Mouse (Mus musculus): ENCODE data around the gene Utrn. TPM values are rescaled to one million over a fixed set of nuclear protein-coding genes. Genes with fewer than 3 reads are reported as not detected.

The Utrn gene
- total RNA-seq, 1 experiment from 2014 or later: 95.5 TPM

DNA sequence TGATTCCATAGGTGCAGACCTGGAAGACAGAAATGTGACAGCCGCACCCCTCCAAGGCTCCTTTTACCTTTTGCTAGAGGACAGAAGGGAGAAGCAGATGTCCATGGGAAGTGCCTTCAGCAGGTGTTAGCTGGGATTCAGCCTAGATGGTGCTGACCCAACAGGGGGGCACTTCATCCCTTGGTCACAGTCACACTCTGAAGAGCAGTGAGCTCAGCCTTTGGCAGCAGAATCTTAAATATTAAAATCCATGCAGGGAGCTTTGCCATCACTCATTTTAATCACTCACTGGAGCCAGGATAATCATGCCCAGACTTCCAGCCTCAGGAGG lies 72.7 kb downstream of the Utrn start:
- no peak for DNase-seq

DNA sequence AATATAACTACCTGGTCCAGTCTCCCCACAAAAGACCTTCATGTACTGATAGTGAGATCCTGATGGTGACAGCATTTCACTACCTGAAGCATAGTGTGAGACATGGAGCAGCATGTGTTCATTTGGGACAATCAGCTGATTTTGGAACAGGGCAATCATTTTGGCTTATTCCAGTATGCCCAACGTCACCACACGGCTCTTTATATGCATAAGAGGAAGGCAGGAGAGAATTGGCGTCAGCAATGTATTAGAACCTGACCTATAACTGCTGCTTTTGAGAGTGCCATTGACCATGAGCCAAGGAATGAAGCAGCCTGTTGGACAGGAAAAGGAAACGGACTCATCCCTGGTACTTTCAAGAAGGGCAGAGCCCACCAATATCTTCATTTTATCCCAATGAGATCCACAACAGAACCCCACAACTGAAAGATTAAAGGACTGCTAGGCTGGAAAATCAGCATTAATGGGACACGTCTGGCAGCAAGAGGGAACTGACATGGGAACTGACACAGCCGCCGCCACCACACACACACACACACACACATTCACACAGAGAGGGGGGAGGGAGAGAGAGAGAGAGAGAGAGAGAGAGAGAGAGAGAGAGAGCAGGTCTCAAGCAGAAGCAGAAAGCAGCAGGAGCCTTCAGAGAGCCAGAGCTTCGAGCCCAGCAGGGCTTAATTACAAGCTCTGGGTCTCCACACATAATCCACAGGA lies 73.2 kb downstream of the Utrn start:
- DNase-seq: no peak

DNA sequence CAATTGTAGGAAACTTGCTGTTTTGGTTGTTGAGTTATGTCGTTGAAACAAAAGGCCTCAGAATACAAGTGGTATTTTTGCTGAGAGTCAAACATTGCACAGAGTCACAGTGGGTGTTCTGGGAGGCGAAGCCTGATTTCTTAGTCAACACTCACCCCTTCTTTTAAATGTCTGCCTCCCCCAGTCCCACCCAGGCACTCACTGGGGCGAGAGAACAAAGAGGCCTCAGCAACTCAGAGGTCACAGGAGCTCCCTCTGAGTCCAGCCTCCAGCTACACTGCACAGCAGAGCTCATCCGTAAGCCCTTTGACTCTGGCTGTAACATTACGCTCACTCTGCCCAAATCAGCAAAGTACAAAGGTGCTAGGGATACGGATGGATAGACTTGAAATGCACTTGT lies 77.1 kb downstream of the Utrn start:
- DNase-seq: no peak

DNA sequence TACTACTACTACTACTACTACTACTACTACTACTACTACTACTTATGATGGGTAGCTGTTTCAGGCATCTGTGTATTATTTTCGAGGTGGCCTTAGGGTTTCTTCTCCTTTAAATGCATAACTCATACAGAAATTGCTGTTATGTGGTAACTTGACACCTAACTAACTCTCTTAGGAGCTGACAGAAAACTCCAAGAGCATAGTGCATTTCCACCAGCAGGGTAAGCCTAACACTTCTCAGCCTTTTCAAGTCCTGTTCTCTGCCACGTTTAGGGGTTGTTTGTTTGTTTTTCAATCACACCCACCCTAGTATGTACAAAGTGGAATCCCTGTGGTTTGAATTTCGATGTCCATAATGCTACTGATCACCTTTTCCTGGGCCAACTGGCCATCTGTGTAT lies 78.3 kb downstream of the Utrn start:
- DNase-seq: no peak

DNA sequence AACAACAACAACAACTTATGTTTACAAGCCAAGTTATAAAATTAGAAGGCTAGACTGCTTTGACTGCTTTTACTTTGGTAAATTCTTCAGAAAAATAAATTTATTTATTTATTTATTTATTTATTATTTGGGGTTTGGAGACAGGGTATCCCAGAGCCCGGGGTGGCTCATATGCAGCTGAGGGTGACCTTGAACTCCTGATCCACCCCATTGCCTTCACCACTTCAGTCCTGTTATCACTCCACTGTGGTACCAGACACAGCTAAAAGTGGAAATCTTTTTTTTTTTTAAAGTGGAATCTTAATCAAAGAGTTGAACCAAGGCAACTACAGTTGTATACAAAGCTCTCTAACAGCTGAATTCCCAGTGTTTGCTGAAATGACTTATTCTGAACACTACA lies 80.6 kb downstream of the Utrn start:
- DNase-seq: no peak

DNA sequence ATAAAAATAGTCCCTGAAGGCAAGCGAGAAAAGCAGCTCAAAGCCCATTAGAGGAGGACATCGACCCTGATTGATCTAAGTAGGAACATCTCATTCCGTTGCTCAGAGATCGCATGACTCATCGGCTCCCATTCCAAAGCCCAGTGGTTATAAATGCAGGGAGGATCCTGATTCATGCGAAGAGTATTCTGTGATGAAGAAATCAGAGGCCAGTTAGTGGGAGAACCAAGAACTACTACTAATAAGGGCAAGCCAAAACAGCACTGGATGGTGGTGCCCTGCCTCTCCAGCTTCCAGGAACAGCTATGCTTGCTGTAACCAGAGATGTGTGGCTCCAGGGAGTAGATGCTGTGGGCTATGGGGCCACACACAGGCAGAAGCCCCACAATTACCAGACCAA lies 81.2 kb downstream of the Utrn start:
- DNase-seq: peak; percentile 71

DNA sequence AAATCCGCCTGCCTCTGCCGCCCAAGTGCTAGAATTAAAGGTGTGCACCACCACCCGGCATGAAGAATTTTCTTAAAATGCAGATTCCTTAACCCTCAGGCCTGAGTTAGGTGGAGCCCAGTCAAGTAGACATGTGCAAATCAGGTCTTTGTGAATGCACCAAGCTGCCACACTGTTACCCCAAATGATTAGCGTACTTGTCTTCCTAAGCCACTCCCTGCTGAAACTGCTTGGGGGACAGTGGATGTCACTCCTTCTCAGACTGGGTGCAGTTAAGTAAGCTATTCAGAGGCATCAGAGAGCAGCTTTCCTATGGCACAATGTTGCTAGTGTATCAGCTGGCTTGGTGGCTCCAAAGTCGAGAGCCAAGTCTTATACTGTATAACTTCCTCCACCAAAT lies 83.9 kb downstream of the Utrn start:
- no peak for DNase-seq

DNA sequence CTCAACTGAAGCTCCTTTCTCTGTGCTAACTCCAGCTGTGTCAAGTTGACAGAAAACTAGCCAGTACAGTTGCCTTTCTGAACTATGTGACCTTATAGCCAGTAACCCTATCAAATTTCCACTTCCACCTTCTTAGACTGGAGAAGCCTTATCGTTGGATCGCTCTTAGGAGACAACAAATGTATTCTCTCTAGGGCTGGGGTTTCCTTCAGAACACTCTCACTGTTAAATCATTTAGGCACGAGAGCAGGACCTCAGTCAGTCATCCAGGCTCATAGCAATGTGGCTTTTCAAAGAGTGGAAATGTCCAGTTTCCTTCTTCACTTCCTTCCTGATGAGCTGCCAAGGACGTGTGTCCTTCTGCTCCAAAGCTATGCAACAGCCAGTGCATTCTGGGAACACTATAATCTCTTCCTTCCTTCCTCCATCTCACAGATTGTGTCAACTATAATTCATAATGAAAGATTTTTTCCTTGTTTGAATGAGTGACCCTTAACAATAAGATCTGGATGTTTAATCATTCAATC lies 87.7 kb downstream of the Utrn start:
- peak; percentile 14 for DNase-seq

DNA sequence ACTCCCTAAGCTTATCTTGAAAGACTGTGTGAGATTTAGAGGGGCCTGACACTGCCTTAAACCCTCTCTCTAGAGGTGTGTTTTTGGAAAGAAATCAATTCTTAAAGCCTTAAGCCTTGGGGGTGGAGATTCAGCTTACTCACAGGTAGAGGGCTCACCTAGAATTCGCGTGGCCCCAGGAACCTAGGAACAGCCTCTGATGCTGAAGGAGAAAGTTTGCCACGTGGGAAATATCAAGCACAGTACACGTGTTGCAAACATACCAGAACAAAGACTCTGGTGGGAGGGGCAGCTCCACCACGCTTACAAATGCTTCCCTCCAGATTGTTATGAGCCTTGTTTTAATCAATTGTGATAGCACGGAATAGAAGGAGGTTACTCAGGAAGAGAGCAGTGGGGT lies 96.0 kb downstream of the Utrn start:
- DNase-seq: no peak

DNA sequence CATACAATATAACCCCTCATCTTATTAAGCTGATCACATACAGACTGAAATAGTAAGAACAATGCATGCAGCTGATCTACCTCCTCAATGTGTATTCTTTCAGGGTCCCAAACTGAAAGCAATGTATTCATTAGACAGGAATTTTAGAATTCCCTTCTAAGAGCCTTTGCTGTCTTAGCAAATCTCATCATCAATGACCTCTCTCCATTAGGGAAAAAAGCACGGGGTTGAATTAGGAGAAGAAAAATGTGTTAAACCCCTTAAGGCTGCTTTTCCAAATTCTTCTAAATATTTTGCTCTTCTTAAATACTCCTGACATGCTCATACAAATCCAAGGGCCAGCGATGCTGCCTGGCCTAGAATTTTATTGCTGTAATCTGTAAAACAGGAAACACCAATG lies 97.7 kb downstream of the Utrn start:
- DNase-seq: no peak

DNA sequence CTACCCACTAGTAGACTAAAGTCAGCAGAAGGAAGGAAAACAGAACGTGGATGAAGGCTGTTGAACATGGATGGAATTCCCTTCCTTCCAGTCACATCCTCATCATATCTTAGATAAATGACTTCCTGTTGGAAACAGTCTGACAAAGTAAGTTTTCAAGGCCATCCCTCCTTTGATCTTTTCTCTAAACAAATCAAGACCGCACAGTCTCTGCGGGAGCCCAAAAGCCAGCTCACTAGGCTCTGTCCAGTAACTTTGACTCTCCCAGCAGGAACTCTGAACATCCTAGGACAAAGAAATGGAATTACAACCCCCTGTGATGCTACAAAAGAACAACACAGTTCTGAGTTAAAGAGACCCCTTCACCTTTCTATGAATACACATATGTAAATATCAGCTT lies 106.5 kb downstream of the Utrn start:
- DNase-seq: no peak

DNA sequence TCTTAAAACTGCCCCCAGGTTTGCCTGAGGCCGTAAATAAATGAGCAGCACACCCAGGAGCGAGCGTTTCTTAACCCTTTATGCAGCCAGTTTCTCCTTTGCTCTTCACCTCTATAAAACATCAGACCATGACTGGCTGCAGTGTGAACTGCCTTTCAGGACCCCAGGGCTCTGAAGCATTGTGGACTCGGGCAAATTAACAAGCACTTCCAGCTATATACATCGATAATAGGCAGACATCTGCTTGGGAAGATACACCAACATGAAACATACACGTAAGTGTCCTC lies 110.5 kb downstream of the Utrn start:
- DNase-seq: no peak

DNA sequence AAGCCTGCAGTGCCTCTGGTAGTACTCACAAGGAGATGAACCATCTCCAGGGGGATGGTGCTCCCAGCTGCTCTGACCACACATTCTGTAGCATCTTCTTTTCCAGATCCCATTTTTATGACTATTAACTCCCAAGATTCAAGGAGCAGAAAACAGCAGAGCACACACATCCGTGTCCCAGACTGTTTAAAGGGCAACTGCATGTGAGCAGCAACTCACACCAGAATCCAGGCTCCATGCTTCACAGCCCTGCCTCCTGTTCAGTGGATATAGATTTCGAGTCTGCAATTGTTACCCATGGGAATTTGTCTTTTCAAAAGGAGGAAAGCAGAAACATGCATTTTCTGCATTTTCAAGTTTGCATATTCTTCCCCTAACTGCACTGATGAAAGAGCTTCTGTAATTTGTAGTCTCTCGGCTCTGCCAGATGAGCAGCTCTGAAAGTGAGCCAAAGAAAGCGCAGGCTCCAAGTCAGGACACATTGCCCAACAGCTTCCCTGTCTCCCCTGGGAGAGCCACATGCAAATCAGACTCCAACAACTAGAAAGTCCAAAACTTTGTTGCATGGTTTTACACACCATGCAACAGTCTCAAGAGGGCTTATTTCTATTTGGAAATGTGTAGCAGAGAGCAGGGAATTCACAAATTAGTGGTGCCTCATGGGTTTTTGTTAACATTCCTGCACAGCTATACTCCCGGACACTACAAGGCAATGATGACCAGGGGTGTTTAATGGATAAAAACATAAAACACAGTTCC lies 111.0 kb downstream of the Utrn start:
- peak; percentile 82 for DNase-seq

DNA sequence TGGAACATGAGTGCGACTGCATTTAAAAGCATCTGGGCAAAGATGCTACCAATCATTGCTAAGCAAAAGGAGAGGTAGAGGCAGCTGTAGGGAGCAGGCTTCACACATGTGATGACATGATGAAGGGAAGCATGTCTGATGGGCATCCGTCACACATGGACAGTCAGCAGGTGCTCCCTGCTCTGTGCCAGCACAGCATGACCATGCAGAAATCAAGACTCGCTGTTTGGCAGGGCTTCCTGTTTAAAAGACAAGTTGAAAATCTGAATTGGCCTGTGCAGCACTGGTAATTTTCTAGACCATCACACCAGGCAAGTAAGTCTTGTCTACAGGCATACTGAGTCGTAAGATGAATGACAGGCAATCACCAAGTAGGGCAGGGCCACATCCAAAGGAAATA lies 112.5 kb downstream of the Utrn start:
- no peak for DNase-seq

DNA sequence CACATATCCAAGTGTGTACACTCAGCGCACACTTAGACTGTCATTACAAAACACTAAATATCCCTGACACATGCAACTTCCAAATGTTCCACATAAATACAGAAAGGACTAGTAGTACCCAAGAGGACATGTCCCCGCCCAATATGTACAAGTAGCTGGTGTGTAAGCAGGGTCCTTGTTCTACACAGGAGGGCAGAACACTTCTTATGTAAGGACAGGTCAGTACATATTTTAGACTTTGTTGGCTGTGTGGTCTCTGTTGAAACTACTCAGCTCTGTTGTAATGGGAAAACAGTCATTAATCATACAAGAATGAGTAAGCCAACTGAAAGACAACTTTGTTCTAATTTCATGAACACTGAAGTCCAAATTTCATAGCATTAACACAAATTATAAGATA lies 114.3 kb downstream of the Utrn start:
- DNase-seq: no peak

DNA sequence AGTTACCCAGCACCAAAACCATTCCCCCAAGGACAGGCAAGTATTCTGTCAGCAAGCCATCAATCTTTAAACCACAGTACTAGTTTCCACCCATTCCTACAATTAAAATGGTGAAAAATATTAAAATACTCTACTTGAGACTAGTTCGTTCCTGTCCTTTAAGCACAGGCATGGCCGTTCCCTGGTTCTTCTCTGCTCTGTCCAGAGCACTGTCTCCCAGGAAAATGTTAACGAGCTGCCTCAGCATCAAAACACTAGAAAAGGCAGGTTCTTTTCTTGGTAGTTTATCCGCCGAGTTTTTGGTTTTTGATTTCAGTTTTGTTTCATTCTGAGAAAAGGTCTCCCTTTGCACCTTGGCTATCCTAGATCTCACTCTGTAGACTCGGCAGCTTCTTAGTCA lies 115.0 kb downstream of the Utrn start:
- DNase-seq: no peak

DNA sequence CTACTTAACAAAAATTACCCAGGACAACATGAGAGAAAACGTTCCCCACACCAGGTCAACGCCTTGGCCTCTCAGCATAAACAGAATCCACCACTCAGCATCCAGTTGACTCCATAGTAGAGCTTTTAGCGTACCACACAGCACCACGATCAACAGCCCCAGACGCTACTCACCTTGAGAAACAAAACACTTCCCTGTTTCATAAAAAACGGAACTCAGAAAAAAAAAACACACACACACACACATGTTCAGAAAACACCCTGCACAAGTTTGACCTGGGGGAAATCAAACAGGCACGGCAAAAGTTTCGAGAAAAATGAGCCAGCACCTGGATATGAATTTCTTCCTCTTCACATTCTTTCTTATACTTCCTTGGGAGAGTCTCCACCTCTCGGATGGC lies 125.4 kb downstream of the Utrn start:
- DNase-seq: no peak

DNA sequence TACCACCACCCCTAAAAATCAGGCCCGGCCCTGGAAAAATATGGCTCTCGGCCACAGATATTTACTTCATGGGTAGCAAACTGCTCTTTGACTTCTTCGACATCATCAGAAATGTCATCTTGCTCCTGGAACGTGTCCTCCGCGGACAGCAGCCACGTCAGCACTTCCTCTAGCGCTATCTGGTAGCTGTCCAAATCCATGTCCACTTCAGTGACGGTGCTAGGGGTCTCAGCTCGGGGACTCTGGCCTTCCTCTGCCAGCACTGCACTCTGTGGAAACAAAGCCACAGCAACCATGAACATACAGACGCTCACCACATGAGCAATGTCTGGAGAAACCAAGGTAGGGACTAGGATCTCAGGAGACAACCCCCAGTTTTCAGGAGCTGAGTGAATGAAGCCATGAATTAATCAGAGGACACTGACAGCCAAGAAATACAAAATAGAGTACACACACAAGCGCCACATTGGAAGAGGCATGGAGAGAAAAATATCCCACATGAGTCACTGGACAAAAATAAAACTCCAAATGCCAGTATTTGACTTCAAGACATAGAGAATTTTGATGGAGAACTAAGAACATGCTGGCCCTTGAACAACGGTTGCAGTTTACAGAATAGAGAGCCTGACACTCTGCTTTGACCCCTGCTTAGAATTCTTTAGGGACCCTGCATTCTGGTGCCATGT lies 129.7 kb downstream of the Utrn start:
- DNase-seq: no peak

DNA sequence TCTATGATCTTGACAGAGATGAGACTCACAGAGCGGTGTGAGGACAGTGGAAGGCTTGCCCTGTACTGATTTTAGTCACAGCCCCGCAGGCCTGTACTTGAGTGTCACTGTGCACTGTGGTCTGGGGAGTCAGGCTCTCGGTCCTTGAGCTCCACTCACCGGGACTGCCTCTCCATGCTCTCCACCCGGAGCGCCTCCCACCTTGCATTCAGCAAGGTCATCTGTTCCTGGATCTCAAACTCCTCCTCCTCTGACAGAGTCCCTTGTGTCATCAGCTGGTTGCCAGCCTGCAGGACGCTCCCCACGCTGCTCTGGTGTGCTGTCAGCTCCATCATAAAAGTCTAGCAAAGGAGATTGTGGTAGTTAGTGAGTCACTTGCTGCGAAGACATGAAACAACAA lies 131.2 kb downstream of the Utrn start:
- DNase-seq: peak; percentile 78

DNA sequence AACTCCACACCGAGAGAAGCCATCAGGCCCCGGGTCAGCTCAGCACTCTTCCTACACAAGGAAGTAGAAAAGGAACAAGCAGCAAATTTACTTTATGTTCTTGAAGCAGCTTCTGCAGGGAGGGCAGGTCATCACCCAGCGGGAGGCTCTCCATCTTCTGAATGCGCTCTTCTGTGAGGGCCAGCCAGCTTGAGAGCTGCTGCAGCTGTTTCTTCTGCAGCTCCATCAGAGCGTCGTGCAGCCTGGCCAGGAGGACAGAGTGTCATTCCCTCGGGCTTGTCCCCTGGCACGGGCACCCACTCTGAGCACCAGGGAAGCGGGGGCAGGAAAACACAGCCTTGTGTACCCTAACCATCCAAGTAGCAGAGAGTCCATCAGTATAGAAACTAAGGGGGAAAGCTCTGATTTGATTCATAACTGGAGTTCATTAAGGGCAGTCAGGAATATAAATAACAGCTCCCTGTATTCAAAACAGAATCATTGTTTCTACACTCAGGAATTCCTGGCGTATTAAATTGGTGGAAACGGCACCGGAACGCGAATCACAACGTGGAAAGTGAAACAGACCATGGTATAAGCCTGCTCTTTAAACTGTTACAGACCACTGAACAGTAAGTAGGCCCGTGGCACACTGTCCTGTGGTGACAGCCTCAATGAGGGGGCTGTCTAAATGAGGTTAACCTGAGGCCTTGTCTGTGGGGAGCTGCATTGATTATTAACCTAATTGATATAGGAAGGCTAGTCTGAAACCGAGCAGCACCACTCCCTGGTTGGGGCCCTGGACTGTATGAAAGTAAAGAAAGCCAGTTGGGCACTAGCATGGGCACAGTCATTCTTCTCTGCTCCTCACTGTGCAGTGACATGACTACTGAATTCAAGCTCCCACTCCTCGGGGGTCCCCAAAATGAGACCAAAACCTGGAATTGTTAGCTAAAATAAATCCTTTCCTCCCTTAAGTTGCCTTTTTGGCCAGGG lies 132.0 kb downstream of the Utrn start:
- DNase-seq: no peak

DNA sequence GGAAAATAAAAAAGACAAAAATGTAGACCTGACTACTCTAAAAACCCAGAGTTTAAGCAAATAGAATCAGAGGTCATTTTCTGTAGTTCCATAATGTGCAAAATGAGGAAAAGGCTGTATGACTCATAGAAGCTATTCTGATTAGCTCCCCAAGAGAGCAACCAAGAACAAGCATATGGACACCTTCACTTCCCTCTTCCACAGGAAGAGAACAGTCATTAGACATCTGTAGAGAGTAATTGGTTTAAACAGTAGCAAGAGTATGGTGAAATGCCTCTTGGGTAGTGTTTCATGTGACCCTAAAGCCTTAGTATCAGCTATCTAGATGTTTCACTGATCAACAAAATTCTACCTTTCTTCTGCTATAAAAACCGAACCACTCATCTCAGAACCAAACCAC lies 133.5 kb downstream of the Utrn start:
- DNase-seq: no peak

DNA sequence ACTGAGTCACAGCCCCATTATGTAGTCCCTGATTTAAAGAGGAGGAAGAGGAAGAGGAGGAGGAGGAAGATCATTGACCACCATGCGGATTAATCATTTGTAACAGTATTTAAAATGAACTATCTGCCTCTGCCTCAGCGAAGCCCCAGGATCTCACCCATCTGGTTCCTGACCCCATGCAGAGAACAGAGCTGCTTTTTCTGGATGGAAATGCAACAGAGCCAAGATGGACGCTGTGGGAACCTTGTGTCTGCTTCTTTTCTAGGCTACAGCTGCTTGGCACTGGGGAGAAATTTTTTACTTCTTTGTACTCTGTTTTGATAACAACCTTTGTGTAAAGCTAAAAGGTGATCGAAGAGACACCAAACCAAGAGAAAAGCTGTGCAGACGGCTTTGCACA lies 137.7 kb downstream of the Utrn start:
- DNase-seq: no peak

DNA sequence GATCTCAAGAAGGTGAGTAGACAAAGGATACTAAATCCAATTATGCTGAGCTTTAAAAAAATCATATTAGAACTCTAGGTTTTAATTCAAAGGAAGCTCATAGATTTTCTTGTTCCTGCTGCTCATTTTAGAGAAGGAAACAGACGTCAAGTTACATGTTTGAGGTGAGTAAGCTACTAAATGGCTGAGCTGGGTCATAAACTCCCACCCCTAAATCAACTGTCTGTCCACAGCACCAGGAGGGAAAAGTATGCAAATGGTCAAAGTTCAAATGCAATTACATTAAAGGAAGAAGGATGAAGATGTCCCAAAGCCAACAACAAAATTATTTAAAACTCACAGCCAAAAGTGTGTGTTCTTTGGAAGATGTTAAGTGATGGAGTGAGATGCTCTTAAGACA lies 139.5 kb downstream of the Utrn start:
- no peak for DNase-seq

Data from adrenal gland, postnatal 14 days (tissue).